Comparison of ENCODE assay signal across 25 mouse cellular contexts in the genomic region with DNA sequence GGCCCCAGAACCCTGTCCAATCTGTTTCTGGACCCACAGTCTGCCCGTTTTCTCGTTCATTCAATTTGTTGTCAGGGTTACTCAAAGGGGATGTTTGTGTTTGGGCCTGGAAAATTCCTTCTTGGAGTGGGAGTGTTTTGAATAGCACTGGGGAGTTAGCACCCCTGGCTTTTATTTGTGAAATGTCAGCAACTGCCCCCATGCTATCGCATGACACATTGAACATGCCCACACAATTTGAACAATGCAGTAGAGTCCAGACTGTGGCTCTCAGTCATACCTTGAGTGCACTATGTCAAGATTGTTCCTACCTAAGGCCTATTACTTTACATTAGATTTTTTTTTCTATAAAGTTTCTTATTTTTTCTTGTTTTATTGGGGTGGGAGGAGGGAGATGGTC.
"Had no signal": no experiment of that assay in that cellular context is flagged by ENCODE, and none has a peak within 500 bp of the region (broad histone marks: within the 10 kb centered on the region; RNA-seq: fewer than 3 reads in every experiment).

No protein-coding gene starts in this region.

- H3K4me2 ChIP-seq: heart, embryonic 12.5 days; hindbrain, embryonic 12.5 days; hindbrain, embryonic 14.5 days; intestine, embryonic 15.5 days; limb, embryonic 12.5 days; liver, embryonic 11.5 days; liver, embryonic 13.5 days; liver, embryonic 15.5 days had no signal

- H3K27ac ChIP-seq: gastrocnemius, adult 2 months; hindbrain, embryonic 10.5 days; hindbrain, embryonic 12.5 days; hindbrain, embryonic 14.5 days; intestine, embryonic 15.5 days; layer of hippocampus, adult 2 months; left cerebral cortex, adult 2 months; limb, embryonic 10.5 days; limb, embryonic 12.5 days; liver, embryonic 13.5 days; liver, embryonic 15.5 days had no signal

- H3K27me3 ChIP-seq: heart, embryonic 12.5 days; hindbrain, embryonic 12.5 days; intestine, embryonic 15.5 days; limb, embryonic 12.5 days; liver, embryonic 13.5 days; liver, embryonic 15.5 days had no signal

- H3K4me3 ChIP-seq: gastrocnemius, adult 2 months; heart, embryonic 10.5 days; heart, embryonic 12.5 days; hindbrain, embryonic 10.5 days; hindbrain, embryonic 12.5 days; intestine, embryonic 15.5 days; layer of hippocampus, adult 2 months; left cerebral cortex, adult 2 months; limb, embryonic 10.5 days; limb, embryonic 12.5 days; liver, embryonic 13.5 days; liver, embryonic 15.5 days had no signal

- ATAC-seq: hindbrain, embryonic 16.5 days; inflammation-experienced regulatory T-cells, adult 6 months; intestine, embryonic 15.5 days; intestine, postnatal 0 days had no signal

- DNase-seq: gastrocnemius, adult 2 months; gastrocnemius, postnatal 10 days; gastrocnemius, postnatal 25 days; heart, adult 18-20 months; heart, postnatal 10 days; heart, postnatal 4 days; kidney, adult 2 months; kidney, postnatal 10 days; liver; liver, embryonic 13.5 days had no signal

- H3K9ac ChIP-seq: heart, embryonic 12.5 days; hindbrain, embryonic 12.5 days; hindbrain, embryonic 14.5 days; intestine, embryonic 15.5 days; limb, embryonic 12.5 days; liver, embryonic 13.5 days; liver, embryonic 15.5 days had no signal

- H3K36me3 ChIP-seq: heart, embryonic 10.5 days; heart, embryonic 12.5 days; hindbrain, embryonic 10.5 days; hindbrain, embryonic 12.5 days; intestine, embryonic 15.5 days; limb, embryonic 10.5 days; limb, embryonic 12.5 days; liver, embryonic 13.5 days; liver, embryonic 15.5 days had no signal

- H3K9me3 ChIP-seq: heart, embryonic 10.5 days; heart, embryonic 12.5 days; hindbrain, embryonic 10.5 days; hindbrain, embryonic 12.5 days; intestine, embryonic 15.5 days; limb, embryonic 10.5 days; liver, embryonic 13.5 days; liver, embryonic 15.5 days had no signal

- H3K4me1 ChIP-seq: intestine, embryonic 15.5 days; liver, embryonic 13.5 days; liver, embryonic 15.5 days had no signal
